ENCODE assay signal across 19 mouse cellular contexts in genomic region chr10:20798400-20798799, GRCm38 (mm10).
DNase-seq lines count a peak whose midpoint lies in the region; ATAC-seq lines count a peak whose summit lies in the region.
"Had no signal": no experiment of that assay in that cellular context is flagged by ENCODE, and none has a peak within 500 bp of the region (broad histone marks: within the 10 kb centered on the region; RNA-seq: fewer than 3 reads in every experiment).

No protein-coding gene starts in this region.

- no peaks in the 10 kb centered on the region for H3K9me3 ChIP-seq in liver, embryonic 12.5 days (replicated peaks)
- H3K9me3 ChIP-seq in liver, embryonic 16.5 days (replicated peaks; ENCODE audit: control insufficient read depth, low read length) = no peaks in the 10 kb centered on the region
- H3K9me3 ChIP-seq: embryonic facial prominence, embryonic 10.5 days; heart, embryonic 12.5 days; hindbrain, embryonic 10.5 days had no signal

- H3K27me3 ChIP-seq in liver, embryonic 12.5 days (replicated peaks) = no peaks in the 10 kb centered on the region
- H3K27me3 ChIP-seq in liver, embryonic 16.5 days (ENCODE audit: control insufficient read depth, insufficient read depth, low read depth, low read length) = no peaks in the 10 kb centered on the region
- H3K27me3 ChIP-seq: heart, embryonic 12.5 days had no signal

- H3K9ac ChIP-seq in liver, embryonic 12.5 days = no peak overlapping the region
- H3K9ac ChIP-seq in liver, embryonic 16.5 days (ENCODE audit: low read depth, low read length) = no peak overlapping the region
- H3K9ac ChIP-seq: heart, embryonic 12.5 days; hindbrain, embryonic 14.5 days had no signal

- H3K4me1 ChIP-seq in liver, embryonic 12.5 days = peaks cover 27% of the 10 kb centered on the region
- no peaks in the 10 kb centered on the region; the same call in none of the 2 replicates for H3K4me1 ChIP-seq in liver, embryonic 16.5 days (ENCODE audit: control insufficient read depth, low read depth, low read length)
- H3K4me1 ChIP-seq: embryonic facial prominence, embryonic 10.5 days; hindbrain, embryonic 10.5 days had no signal

- peak overlapping the region; percentile 64 for H3K27ac ChIP-seq in liver, embryonic 12.5 days
- H3K27ac ChIP-seq in liver, embryonic 16.5 days (ENCODE audit: low read length) = peak overlapping the region; percentile 29
- H3K27ac ChIP-seq: embryonic facial prominence, embryonic 10.5 days; heart, adult 2 months; hindbrain, embryonic 10.5 days; hindbrain, embryonic 14.5 days had no signal

- H3K4me3 ChIP-seq in liver, embryonic 12.5 days = no peak overlapping the region
- H3K4me3 ChIP-seq in liver, embryonic 16.5 days (ENCODE audit: low read depth, low read length) = no peak overlapping the region
- H3K4me3 ChIP-seq: embryonic facial prominence, embryonic 10.5 days; erythroblast, embryonic 14.5 days; heart, adult 2 months; heart, embryonic 12.5 days; hindbrain, embryonic 10.5 days had no signal

- ATAC-seq in erythroblast, adult 5-6 weeks (replicated peaks; ENCODE audit: low FRiP score, poor library complexity, severe bottlenecking) = peak; percentile 66
- ATAC-seq in liver, embryonic 12.5 days = peak; percentile 96
- ATAC-seq in liver, embryonic 16.5 days (ENCODE audit: low read depth) = peak; percentile 92
- ATAC-seq: forebrain, embryonic 16.5 days had no signal

- peak; percentile 21 for DNase-seq in c-Kit-positive CD71-positive TER-119-negative erythroid progenitor cells, embryonic 14.5 days (ENCODE audit: low read depth)
- no peak for DNase-seq in heart, adult 8-10 months (ENCODE audit: low spot score)
- no peak for DNase-seq in spleen, postnatal 36 days (ENCODE audit: low spot score in 2 of 2)
- no peak for DNase-seq in cerebellum, adult 9-10 months
- DNase-seq in spleen, postnatal 10 days (ENCODE audit: low spot score in 2 of 2) = no peak
- DNase-seq: adrenal gland, postnatal 14 days; cerebellum, adult 8-10 months; cerebellum, postnatal 25 days; gastrocnemius, postnatal 10 days; heart, adult 2 months had no signal

- H3K4me2 ChIP-seq in liver, embryonic 12.5 days = no peak overlapping the region
- no peak overlapping the region for H3K4me2 ChIP-seq in liver, embryonic 16.5 days (ENCODE audit: low read depth, low read length)
- H3K4me2 ChIP-seq: heart, embryonic 12.5 days; hindbrain, embryonic 14.5 days had no signal

- H3K36me3 ChIP-seq in liver, embryonic 12.5 days = no peaks in the 10 kb centered on the region
- no peaks in the 10 kb centered on the region for H3K36me3 ChIP-seq in liver, embryonic 16.5 days (ENCODE audit: control insufficient read depth, insufficient read depth)
- H3K36me3 ChIP-seq: embryonic facial prominence, embryonic 10.5 days; heart, embryonic 12.5 days; hindbrain, embryonic 10.5 days had no signal

- WGBS in liver, embryonic 12.5 days (ENCODE audit: insufficient replicate concordance) = 26% methylated on average over 2 of the region's 2 CpGs
- 30% methylated on average over 2 of the region's 2 CpGs for WGBS in liver, embryonic 16.5 days (ENCODE audit: insufficient replicate concordance)
